Mouse (Mus musculus) kidney, postnatal 36 days (tissue): ENCODE measurements around the gene Itga1.

Experiments
- DNase-seq, 2 experiments: peaks; one replicate each; pipeline ENCODE4 v3.0.0; 2021 to 2022; ENCODE audit warnings: mixed read lengths in 2 of 2

The Itga1 gene

DNA sequence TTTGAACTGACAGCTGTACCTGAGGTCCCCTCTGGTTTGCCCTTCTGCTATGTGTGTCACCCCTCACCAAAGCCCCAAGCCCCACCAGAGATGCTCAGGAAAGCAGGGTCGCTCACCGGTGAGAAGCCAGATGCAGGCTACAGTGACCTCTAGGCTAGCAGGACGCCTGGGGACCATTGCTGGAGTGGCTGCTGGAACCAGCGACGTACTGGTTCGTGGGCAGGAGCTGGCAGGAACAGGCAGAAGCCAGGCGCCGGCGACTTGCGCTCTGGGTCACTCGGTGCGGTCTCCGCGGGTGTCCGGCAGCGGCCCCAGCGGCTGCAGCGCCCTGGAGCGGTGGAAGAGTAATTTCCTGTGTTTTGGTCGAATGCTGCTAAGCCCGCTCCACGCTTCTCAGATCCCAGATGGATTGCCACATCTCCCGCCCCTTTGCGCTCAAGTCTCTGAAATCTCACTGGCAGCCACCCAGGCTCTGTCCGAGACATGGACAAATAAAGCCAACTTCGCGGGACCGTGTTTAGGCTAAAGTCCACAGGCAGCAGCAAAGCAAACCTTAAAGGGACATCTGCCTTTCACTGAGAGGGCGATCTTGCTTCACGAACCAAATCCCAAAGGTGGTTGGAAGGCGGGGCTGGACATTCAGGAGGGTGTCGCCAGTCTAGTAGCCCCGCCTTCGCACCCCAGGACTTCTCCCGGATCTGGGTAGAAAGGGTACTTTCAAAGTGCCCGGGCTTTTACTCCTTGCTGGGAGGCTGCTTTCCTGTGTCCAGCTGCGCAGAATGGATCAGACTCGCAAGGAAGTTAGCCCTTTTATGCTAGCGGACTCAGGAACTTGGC lies at the start of gene Itga1, which contains the start of gene Gm49395:
Gene Itga1 (minus strand): TSS at position 610 of the 837 bp plus-strand sequence.
Gene Gm49395 (minus strand): TSS at position 567 of the 837 bp plus-strand sequence.
- peak; percentile 94 to 97 for DNase-seq

DNA sequence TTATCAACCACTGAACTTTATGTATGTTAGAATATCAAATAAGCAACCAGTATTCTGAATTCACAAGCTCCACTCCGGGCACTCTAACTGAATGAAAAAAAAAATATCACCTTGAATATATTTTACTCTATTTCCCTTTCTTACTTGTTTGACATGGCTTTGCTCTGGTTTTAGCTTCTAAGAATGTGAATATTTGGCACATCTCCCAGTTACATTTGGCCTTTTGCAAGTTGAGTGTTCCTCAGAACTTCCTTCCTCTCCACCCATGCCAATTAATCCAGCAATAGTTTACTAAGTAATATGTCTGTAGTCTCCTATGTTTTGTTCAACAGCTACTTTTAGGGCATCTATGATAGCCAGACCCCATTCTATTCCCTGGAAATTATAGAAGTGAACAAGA lies 48.8 kb upstream of the Itga1 start:
- DNase-seq, result peak in 1 of 2 experiments; percentile 74

DNA sequence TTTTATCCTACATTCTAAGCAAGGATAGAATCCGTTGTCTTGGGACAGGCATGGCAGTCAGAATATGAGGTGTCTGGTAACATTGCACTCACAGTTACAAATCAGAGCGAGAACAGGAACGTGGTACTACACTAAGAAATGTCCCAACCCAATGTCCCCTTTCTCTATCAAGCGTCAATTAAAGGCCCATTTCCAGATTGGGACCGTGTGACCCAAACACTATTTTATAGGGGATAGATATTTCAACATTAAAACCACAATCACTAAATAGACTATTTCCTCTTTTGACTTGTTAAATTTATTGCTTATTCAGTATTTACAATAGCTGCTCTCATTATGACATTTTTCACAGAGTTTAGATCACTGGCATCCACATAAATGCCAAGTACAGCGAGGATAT lies 48.1 kb upstream of the Itga1 start:
- DNase-seq, result no peak

DNA sequence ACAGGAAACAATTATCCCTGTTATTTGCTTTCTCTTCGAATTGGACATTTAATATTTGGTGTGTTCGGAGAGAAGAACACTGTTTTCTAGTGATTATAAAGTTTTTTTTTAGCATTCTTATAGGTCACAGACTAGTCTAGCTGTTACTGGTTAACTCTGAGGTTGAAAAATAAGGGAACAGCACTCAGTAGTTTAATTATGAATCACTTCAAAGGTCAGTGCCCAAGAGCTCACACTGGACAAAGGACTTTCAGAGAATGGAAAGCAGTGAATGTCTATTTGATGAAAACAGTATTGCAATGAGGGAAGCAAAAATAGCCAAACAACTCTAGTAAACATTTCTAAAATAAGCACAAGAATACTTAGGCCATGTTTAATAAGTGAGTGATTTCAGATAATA lies 41.8 kb upstream of the Itga1 start:
- DNase-seq, result peak; percentile 20 to 56

DNA sequence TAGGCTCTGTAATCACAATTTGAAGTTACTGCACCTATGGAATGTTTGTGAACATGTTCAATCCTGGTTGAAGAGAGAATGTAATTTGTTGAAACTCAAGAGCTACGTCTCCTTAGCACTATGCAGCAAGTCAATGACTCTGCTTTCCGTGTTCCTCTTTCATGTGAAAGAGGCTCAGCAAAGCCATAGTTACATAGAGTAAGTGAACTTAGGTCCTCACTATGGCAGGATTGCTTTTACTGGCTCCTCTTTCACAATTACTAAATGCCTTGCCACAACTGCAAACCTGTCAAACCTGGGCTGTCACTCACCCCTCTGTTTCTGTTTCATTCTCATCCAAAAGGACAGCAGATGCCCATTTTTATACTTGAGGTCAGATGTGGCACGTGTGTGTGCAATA lies 40.3 kb upstream of the Itga1 start:
- DNase-seq, result no peak

DNA sequence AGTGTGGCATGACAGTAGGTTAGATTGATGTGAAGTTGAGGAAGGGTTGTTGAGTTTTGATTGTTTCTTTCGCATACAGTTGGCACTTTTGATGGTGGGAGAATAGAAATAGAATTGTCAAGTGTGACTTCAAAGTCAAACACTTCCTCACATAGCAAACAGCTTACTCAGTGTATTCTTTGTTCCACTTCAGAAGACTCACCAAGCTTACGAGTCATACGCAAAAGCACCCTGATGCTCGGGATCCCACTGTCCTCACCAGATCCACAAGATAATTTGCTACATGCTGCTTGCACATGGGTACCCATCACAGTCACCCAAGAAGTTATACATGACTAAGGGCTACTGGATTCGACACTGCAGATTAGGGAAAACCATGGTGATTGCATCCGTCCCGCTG lies 36.7 kb upstream of the Itga1 start:
- DNase-seq, result no peak

DNA sequence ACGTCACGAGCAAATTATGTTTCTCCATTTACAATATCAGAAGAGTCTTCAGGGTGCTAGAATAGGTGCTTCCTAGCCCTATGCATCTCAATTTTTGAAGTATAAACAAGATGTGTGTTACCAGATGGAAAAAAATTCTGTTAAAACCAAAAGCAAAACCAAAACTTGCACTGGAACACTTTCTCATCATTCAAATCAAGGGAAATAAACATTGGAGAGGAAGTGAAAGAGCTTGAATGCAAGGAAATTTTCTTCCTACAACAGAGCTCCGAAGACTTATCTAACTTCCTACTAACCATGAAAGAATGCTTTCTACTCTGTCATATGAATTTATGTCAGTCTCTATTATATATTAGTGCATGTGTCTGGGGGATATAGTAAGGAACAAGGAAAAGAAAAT lies 35.0 kb upstream of the Itga1 start:
- DNase-seq, result no peak

DNA sequence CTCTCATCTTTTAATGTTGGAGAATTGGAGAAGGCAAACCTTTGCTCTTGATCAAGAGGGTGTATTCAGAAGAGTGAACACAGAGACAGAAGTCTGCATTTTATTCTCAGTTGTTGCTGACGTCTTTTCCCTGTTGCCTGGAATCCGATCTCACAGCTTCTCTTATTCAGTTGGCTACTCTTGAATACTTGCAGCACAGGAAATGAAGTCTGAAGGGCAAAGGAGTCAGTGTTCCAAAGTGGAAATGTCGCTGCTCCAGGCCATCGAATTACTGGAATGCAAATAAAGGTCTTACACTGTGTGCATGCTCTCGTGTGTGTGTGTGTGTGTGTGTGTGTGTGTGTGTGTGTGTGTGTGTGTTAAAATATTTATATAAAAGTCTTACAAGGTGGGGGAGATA lies 30.7 kb upstream of the Itga1 start:
- DNase-seq, result peak; percentile 57 to 74

DNA sequence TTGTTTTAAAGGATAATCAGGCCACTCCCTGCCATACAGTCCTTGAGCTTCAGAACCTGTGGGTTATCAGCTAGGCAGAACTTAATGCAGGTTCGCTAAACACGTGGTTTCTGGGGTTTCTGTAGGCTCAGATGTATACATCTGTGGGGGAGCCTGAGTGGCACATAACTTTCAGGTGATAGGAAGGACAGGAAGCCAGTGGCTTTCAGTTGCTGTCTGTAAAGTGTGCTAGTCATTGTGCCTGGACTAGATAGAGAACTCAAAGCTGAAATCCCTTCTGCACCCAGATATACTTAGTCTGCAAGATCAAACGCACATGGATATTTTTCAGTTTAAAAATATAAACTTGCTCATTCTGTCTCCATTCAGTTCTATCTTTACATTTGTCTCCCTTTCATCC lies 29.6 kb upstream of the Itga1 start:
- DNase-seq, result no peak

DNA sequence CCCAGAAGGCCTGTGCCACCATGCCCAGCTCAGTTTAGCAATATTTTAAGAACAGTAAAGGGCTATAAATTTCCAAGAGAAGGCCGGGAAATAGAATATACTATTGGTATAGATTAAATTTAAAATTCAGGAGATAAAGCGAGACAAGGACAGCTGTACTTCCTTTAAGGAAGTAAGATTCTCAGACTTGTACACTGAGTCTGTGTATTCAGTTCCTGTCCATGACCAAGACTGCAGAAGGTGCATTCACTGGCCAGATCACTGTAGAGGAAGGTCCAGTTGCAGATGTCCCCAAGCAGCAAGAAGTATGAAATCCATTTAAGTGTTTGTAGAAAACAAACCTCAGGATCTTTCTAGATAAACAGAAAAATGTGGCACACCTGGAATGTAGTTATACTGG lies 28.3 kb upstream of the Itga1 start:
- no peak for DNase-seq

DNA sequence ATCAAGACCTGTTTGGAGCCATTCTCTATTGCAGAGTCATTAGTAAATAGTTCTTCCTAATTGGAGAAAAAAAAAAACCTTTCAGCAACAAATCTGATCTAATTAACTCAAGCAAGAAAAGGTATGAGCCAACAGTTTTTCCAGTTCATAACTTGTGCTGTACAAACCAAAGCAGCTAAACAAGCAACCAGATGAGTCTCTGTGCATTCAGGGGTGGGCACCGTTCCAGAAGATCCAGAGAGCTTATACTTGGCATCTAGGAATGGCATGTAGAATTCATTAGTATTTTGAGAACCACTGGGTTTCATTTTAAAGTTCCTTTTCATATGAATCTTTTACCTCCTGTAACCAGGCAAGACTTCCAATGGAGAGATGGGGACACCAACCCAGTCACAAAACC lies 26.1 kb upstream of the Itga1 start:
- peak; percentile 22 to 31 for DNase-seq

DNA sequence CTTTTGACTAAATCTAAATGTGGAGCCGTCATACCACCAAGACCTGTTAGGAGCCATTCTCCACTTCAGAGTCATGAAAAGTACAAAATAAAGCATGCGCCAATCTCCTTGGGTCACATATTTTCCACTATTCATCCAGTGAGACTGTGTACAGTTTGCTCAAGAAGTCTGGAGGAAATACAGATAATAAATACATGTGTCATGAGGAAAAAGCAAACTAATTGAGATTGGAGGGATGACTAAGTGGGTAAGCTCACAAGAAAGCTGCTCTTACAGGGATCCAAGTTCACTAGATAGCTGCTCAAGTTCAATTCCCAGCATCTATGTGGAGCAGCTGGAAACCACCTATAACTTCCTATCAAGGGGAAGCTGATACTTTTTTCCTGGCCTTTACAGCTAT lies 24.8 kb upstream of the Itga1 start:
- no peak for DNase-seq

DNA sequence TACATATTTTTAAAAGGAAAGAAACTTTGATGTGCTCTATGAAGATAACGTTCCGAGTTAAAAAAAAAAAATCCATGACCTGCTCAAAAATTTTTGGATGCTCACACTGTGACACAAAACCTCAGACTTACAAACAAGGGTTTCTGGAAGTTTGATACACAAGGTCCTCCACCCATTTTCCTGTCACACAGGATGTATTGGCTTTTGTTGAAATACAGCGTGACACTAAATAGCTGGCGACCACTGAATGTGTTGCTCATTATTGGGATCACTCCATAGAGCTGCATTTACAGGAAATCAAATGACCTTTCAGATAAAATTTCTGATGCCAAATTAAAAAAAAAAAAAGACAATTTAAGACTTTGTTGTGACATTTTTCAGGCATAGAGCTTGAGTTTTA lies 23.4 kb upstream of the Itga1 start:
- peak in 1 of 2 experiments; percentile 40 for DNase-seq

DNA sequence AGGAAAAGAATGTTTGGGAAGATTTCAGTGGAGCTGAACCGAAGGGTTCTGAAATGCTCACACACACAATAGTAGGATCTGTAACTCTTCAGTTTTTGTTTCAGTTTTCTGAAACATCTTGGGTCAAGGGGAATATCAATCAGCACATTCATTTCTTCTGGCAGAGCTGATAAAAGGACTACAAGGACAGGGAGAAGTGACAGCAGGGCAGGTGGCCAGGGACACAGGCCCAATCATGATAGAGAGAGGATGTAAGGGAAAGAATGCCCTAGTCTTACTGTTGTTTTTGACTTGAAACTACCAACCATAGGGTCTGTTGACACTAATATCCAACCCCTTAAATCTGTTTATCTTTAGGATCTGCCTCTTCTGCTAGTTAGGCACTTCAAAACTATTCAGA lies 22.8 kb upstream of the Itga1 start:
- no peak for DNase-seq

DNA sequence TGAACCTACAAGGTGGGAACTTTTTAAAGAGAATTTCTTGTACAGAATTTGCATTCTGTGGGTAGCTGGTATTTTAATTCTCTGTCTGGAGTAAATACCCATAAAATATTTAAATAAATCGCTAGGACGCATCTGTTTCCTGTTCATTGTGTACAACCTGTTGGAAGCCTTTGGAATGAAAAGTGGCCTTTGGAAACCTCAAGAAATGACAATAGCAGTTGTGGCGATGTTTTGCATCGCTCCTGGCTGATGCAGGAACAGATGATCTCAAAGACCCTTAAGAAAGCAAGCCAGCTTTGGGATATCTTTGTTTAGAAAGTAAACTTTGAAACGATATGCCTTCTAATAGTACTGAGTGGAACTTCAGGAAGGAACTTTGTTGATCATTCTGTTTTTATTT lies 17.0 kb upstream of the Itga1 start:
- peak in 1 of 2 experiments; percentile 20 for DNase-seq

DNA sequence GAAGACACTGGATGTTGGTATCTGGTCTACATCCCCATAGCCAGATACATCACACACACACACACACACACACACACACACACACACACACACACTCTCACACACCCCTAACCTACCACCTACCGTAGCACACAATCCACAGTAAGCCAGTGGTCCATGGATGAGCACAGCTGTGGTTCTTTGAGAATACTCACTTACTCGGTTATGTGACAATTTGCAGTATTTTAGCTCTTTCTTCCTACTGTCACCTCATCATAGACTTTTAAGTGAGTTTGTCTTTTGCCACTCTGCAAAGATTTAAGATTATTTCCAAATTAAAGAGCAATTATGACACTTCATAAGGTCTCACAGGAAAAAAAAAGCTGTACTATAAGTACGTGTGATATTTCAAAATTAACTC lies 16.4 kb upstream of the Itga1 start:
- DNase-seq, result no peak

DNA sequence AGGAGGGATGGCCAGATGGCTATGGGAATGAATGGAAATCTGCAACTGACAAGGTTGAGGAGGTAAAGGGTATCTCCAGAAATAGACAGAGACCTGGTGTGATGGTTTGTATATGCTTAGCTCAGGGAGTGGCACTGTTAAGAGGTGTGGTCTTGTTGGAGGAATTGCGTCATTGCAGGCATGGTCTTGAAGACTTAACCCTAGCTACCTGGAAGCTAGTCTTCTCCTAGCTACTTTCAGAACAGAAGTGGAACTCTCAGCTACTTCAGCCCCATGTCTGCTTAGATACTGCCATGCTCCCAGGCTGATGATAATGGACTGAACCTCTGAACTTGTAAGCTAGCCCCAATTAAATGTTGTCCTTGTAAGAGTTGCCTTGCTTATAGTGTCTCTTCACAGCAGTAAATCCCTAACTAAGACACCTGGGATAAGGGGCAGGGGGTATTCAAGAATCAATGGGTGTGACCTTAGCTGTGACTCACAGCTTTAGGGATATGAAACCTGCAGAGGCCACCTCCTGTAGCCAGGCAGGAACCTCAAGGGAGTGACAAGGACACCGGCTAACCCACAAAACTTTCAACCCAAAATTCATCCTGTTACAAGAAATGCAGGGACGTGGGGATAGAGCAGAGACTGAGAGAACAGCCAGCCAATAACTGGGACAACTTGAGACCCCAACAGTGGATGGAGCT lies 15.3 kb upstream of the Itga1 start:
- DNase-seq, result no peak

DNA sequence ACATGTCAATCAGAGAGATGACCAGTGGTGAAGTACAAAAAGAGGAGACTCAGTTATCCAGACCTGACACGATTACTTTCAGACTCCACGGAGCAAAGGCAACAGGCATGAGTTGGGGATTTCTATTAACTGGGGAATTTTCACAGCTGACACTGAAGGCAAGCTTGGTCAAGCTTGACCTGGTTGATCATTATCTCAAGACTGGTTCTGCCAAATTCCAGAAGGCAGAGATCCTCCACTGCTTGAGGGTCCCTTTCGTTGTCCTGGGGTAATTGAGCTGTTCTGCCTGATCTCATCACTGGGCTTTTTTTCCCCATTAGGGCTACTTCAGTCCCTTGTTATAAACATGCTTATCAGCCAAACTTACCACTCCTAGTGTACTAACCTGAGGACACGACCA lies 7.9 kb upstream of the Itga1 start:
- peak; percentile 63 to 86 for DNase-seq

DNA sequence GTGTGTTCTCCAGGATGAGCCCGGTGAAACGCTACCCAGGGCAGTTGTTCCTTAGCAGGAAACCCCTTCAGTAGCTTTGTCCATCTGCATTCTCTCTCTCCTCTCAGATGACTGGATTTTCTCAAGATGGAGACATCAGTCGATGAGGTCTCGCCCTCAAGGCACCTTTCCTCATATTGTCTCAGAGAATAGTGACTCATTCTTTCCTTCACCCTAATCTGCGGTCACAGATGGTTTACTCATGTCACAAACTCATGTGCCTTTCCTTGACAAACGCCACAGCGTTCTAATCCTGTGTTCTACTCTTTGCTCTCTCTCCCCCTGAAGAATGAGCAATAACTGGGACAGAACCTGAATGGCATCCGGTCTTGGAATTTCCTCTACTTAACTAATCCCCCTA lies 5.7 kb upstream of the Itga1 start:
- DNase-seq, result no peak

DNA sequence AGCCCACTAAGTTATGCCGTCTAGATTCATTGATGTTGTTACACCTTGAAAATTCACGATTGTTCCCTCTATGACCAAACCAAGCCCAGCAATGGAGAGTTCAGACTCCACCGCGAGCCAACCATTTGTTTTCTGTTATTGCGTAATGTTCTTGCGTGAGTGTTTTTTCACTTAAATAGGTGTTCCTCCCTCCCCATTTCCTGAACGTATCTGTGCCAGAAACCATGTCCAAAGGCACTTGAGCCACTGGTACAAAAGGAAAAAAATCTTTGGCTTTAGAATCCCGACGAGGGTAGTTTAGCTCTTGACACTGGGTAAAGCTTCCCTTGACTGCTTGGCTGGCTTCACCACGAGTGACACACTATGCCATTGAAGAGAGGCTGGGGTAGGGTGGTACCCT lies 4.4 kb upstream of the Itga1 start:
- DNase-seq, result peak in 1 of 2 experiments; percentile 31

DNA sequence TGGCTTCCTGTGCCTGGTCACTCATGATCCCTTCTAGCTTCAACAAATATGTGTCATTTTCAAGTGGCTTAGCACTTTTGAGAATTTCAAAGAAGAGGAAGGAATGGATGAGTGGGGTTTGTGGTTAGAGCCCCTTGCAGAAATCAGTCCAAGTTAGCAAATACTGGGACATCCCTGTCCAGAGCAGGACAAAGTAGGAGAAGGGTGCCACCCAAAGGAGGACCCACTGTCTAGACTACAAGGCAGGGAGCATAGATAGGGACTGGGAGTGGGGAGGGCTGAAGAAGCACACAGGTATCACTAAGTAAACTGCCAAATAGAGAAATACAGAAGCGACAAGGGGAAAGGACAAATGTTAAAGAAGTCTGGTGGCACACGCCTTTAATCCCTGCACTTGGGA lies 990 bp upstream of the Itga1 start:
- no peak for DNase-seq

DNA sequence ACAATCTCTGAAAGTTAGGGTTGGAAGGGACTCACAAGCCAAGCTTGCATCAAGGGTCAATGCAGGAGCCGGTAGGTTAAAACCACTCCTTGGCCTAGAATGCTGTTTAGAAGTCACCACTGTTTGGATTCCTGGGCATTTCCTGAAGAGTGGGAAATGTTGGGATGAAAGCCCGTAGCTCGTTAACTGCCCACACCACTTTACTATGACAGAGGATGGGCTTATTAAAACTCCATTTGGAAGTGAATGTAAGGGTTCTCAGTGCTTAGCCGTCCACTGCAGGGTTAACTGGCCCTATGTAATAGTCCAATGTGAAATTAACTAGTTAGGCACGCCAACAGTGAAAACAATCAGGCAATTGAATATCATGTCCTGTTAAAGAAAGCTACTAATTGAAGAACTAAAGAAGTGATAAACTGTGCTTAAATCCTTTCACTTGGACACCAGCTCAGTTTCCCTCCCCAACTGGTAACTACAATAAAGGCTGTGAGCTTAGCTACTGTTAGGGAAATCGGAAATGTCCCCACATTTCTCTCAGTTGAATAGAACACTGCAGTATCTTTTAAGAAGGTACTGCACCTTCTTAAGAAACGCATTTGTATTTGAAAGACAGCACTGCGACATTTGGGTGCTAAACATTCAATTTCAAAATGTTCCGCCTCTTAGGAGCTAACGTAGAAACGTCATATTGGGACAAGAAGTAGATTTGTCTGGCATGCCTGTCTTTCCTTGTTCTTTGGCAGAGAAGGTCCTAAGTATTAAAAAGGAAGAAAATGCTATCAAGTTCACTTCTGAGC lies 1.2 kb downstream of the Itga1 start:
- no peak for DNase-seq

DNA sequence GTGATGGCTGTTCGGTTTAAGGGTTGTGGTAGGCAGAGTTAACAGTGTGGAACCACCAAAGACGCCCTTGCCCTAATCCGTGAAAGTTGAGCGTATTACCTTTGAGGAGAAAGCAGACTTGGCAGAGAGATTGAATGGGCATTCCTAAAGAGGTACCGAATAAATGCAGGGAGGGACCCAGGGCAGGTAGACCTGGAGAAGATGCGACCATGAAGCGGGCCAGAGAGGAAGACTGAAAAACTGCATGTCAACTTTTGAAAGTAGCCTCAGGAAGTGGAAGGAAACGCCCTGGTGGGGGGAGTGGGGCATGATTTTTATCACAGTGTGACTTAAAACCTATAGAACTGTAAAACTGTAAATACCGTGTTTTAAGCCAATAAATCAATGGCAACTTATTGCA lies 2.4 kb downstream of the Itga1 start:
- DNase-seq, result no peak
